Mouse (Mus musculus) hindbrain, embryonic 10.5 days (tissue): ENCODE results near the gene Olfr521. TPM values are rescaled to one million over a fixed set of nuclear protein-coding genes. Genes with fewer than 3 reads are reported as not detected.
"Not testable (repeated sequence)": the region's sequence is repeated elsewhere in the genome, so short reads cannot be mapped to it uniquely, and the experiment has no call there.

ENCODE experiments used
- DNase-seq: peaks from one replicate; pipeline ENCODE4 v3.0.0-alpha.2; 2017; ENCODE audit warnings: low spot score
- H3K27ac ChIP-seq: fragments of 300-500 bp; sonication (generic); 2 replicates; pipeline ENCODE4 v1.5.1; 2016; ENCODE audit warnings: mild to moderate bottlenecking, moderate library complexity
- H3K27me3 ChIP-seq: fragments of 300-500 bp; sonication (generic); 2 replicates; pipeline ENCODE4 v1.6.1; 2016; ENCODE audit warnings: mild to moderate bottlenecking; ENCODE audit not compliant: poor library complexity, insufficient read depth, severe bottlenecking
- H3K36me3 ChIP-seq: fragments of 300-500 bp; sonication (generic); 2 replicates; pipeline ENCODE4 v1.6.1; 2016; ENCODE audit warnings: mild to moderate bottlenecking, moderate library complexity
- H3K4me1 ChIP-seq: fragments of 300-500 bp; sonication (generic); replicated peaks from 2 replicates; pipeline ENCODE4 v1.6.1; 2016; ENCODE audit warnings: mild to moderate bottlenecking
- H3K4me3 ChIP-seq: fragments of 300-500 bp; sonication (generic); 2 replicates; pipeline ENCODE4 v1.5.1; 2016; ENCODE audit warnings: mild to moderate bottlenecking, moderate library complexity
- H3K9me3 ChIP-seq: fragments of 300-500 bp; sonication (generic); 2 replicates; pipeline ENCODE4 v1.6.1; 2016; ENCODE audit warnings: mild to moderate bottlenecking, moderate library complexity
- WGBS: fragments of 180-500 bp; shearing (Covaris S2); methylation state at CpG from one replicate; pipeline ENCODE4 v1.1.7; 2016; 5-methylcytosine and 5-hydroxymethylcytosine counted together
- polyA plus RNA-seq: library from polyadenylated mRNA; unstranded; fragments of >200 nt; fragmentation: Nextera tagmentation; extraction: Ambion mirVana; gene quantifications from 2 replicates; pipeline ENCODE4 v1.2.1, GENCODE M21; 2016

Gene Olfr521
- polyA plus RNA-seq: not detected in 2 replicates

DNA sequence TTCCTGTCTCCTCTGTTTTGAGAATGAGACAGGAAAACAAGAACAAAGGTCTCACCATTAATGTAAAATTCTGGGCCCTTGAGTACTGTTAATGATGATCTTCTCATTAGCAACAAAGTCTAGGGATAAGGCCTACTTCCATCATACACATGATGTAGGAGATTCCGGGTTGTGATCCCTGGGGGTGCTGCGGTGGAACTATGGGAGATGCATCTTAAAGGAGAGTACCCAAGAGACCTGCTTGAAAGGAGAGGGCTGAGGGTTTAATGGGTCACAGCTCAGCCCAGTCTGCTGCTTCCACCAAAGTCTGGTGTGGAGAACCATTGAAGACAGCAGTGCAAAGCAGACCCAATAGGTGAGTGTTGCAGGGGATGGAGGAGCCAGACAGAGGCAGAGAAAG is at the start of gene Olfr521:
TSS of gene Olfr521 (plus strand) at position 301 of the 400 bp plus-strand sequence.
- no peaks in the 10 kb centered on the region for H3K27me3 ChIP-seq
- H3K27ac ChIP-seq: no peak within 1 kb of the TSS
- DNase-seq: no peak
- WGBS: 93% methylated on average over 2 of the region's 2 CpGs
- H3K4me3 ChIP-seq: no peak within 1 kb of the TSS
- H3K9me3 ChIP-seq: peaks cover 23% of the 10 kb centered on the region
- H3K4me1 ChIP-seq: no peaks in the 10 kb centered on the region
- no peaks in the 10 kb centered on the region for H3K36me3 ChIP-seq

DNA sequence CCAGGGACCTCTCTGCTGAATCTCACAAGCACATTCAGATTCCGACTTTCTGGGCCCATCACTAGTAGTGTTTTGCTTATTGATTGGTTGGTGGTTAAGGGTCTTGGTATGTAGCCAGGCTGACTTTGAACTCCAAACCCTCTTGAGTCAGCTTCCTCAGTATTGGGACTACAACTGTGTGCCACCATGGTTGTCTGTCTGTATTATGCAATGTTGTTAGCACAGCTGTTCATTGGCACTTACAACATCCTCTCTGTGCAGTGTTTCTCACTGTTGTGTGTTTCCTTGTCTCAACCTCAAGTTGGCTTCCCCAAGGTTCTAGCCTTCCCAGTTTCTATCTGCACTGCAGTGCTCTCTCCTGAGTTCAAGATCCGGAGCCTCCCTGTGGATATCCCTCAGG is 46.8 kb upstream of the Olfr521 start:
- no peaks in the 10 kb centered on the region for H3K9me3 ChIP-seq
- H3K36me3 ChIP-seq: no peaks in the 10 kb centered on the region
- H3K4me3 ChIP-seq: no peak overlapping the region
- H3K27me3 ChIP-seq: no peaks in the 10 kb centered on the region; the same call in 1 of the 2 replicates
- no peak overlapping the region for H3K27ac ChIP-seq
- 90% methylated on average over 2 of the region's 2 CpGs for WGBS
- no peak for DNase-seq
- H3K4me1 ChIP-seq: no peaks in the 10 kb centered on the region

DNA sequence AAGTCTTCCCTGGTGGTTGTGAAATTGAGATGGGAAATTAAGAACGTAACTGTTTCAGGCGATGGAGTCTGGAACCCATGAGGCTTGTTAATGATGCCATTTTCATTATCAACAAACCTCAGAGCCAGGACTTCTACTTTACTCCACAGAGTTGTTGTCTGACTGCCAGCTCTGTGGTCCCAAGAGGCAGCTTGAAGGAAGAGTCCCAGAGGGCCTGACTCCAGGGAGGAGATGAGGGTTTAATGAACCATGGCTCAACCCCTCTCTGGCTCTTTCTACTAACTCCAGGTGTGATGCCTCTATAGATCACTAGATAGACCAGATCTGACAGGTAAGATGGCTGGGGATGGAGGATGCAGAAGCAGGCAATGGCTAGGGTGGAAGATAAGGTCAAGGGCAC is 33.3 kb upstream of the Olfr521 start, which contains the start of gene Olfr520:
TSS of gene Olfr520 (plus strand) at position 301 of the 400 bp plus-strand sequence.
- DNase-seq: no peak
- Histone ChIP-seq H3K4me3 (no peak within 1 kb of the TSS), H3K27ac (no peak within 1 kb of the TSS), H3K9me3 (peaks cover 14% of the 10 kb centered on the region; the same call in 1 of the 2 replicates), H3K27me3 (no peaks in the 10 kb centered on the region), H3K4me1 (no peaks in the 10 kb centered on the region), H3K36me3 (no peaks in the 10 kb centered on the region)
- WGBS: 93% methylated on average over 2 of the region's 2 CpGs

DNA sequence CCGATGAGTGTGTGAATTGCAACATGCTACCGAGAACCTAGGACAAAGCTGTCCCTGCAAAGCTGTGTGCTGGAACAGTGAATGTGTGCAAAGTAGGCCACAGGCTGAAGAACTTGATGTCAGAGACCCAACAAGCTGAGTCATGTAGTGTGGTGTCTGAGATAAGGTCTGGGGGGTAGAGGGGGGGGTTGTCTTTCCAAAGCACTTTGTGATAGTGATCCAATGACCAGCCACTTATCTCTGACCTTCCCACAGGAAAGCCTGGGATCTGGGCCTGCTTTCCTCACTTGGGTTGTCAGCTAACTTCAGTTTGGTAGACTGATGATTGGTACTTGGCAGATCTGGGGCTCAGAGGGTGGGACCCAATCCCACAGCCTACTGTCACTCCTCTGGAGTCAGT is 28.7 kb upstream of the Olfr521 start:
- no peak overlapping the region for H3K4me3 ChIP-seq
- WGBS: 87% methylated on average over 2 of the region's 2 CpGs
- H3K9me3 ChIP-seq: no peaks in the 10 kb centered on the region
- peaks cover 8% of the 10 kb centered on the region for H3K4me1 ChIP-seq
- no peaks in the 10 kb centered on the region for H3K36me3 ChIP-seq
- DNase-seq: no peak
- H3K27ac ChIP-seq: no peak overlapping the region
- no peaks in the 10 kb centered on the region for H3K27me3 ChIP-seq

DNA sequence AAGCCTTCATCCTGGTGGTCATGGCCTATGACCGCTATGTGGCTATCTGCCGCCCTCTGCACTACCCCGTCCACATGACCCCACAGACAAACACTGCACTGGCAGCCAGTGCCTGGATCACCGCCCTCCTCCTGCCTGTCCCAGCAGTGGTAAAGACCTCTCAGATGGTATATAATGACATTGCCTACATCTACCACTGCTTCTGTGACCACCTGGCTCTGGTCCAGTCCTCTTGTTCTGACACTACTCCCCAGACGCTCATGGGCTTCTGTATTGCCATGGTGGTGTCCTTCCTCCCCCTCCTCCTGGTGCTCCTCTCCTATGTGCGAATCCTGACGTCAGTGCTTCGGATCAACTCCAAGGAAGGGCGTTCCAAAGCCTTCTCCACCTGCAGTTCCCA is 27.8 kb upstream of the Olfr521 start:
- H3K36me3 ChIP-seq, H3K9me3 ChIP-seq, H3K4me3 ChIP-seq, H3K27me3 ChIP-seq, DNase-seq, H3K27ac ChIP-seq, H3K4me1 ChIP-seq: not testable (repeated sequence)
- 92% methylated on average over 9 of the region's 9 CpGs for WGBS

DNA sequence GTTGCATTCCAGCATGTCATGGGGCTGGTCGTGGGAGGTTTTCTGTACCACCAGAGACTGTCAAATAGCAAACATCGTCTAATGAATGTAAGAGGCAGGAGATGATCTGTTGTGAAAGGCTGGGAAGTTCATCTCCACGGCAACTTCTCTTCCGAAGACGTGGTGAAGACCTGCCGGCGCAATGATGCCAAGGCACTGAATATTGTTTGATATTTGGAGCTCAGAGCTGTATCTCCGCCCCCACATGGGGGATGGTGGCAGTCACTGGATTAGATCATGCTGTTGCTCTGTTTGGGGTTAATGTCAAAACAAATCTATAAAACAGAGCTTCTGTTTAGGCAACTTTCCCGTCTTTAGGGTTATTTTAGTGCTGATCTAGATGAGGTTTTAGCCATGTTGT is 24.0 kb upstream of the Olfr521 start:
- Histone ChIP-seq H3K27me3 (no peaks in the 10 kb centered on the region), H3K4me3 (no peak overlapping the region), H3K36me3 (no peaks in the 10 kb centered on the region), H3K9me3 (no peaks in the 10 kb centered on the region), H3K4me1 (peaks cover 8% of the 10 kb centered on the region), H3K27ac (no peak overlapping the region)
- WGBS: 62% methylated on average over 9 of the region's 9 CpGs
- DNase-seq: no peak

DNA sequence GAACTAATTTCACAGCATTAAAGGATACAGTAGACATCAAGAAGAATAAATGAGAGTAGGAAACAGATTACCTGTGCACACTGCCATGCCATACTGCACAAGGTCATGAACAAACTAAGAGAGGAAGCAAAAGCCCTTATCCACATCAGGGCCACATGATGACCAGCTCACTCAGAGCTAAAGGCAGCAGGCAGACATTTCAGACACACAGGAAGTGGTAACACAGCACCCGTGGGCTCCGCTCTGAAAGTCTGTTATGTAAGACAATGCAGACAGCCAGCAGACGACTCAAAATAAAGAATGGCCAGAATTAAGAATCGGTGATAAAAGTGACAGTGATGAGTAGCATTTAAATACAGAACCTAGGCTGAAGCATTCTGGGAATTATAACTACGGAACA is 18.1 kb downstream of the Olfr521 start:
- Histone ChIP-seq H3K27me3 (no peaks in the 10 kb centered on the region), H3K27ac (no peak overlapping the region), H3K9me3 (no peaks in the 10 kb centered on the region), H3K4me1 (no peaks in the 10 kb centered on the region), H3K36me3 (no peaks in the 10 kb centered on the region), H3K4me3 (no peak overlapping the region)
- no peak for DNase-seq
- 86% methylated on average over 5 of the region's 5 CpGs for WGBS

DNA sequence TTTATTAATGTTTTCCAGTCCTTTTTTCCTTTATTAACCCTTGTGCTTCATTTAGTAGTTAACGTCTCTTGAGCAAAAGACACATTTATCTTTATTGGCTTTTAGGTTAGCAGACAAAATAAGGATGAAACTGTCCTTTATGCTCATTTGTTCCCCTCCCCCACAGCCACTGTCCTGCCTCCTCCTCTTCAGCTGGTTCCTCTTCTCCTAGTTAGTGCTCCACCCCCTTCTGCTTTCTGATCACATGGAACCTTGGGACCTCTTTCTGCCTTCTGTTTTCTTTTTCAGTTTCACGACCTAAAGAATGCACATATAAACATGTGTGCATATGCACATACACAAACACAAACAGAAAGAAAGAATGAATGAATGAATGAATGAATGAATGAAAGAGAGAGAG is 18.6 kb downstream of the Olfr521 start:
- 80% methylated on average over 2 of the region's 2 CpGs for WGBS

GRCm38 (mm10) chr7:99783421-99783820 is 20.1 kb downstream of the Olfr521 start:
- WGBS: 85% methylated on average over 7 of the region's 7 CpGs
- Histone ChIP-seq H3K27me3 (no peaks in the 10 kb centered on the region), H3K4me3 (no peak overlapping the region)

More for the DNA sequence above, 18.6 kb downstream of the Olfr521 start:
- Histone ChIP-seq H3K4me1 (0 out of 2 replicates have a peak, but pooled peaks cover 4% of the 10 kb centered on the region), H3K27ac (no peak overlapping the region), H3K4me3 (no peak overlapping the region), H3K36me3 (no peaks in the 10 kb centered on the region), H3K27me3 (no peaks in the 10 kb centered on the region), H3K9me3 (no peaks in the 10 kb centered on the region)
- DNase-seq: no peak

DNA sequence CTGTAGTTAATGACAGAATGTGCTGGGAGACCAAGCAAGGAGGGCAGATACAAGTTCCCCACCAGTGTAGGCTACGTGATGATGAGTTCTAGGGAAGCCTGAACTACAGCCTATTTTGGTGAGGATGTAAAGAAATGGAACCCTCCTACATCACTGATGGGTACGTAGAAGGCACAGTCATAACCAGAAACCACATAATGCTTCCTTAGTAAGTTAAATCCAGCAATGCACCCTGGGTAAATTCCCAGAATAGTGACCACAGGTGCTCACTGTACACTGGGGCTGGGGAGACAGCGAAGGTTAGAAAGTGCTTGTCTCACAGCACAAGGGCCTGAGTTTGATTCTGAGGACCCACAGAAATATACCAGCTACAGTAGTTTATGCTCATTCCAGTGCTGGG is 22.2 kb downstream of the Olfr521 start:
- no peak overlapping the region for H3K27ac ChIP-seq
- no peak overlapping the region for H3K4me3 ChIP-seq
- H3K36me3 ChIP-seq: no peaks in the 10 kb centered on the region
- H3K9me3 ChIP-seq: no peaks in the 10 kb centered on the region
- WGBS: 84% methylated on average over 3 of the region's 3 CpGs
- H3K27me3 ChIP-seq: no peaks in the 10 kb centered on the region
- H3K4me1 ChIP-seq: peaks cover 20% of the 10 kb centered on the region
- DNase-seq: no peak

More at GRCm38 (mm10) chr7:99783421-99783820, 20.1 kb downstream of the Olfr521 start:
- Histone ChIP-seq H3K4me1 (peaks cover 19% of the 10 kb centered on the region), H3K27ac (no peak overlapping the region), H3K9me3 (no peaks in the 10 kb centered on the region), H3K36me3 (no peaks in the 10 kb centered on the region)
- DNase-seq: no peak

GRCm38 (mm10) chr7:99786774-99787173 is 23.5 kb downstream of the Olfr521 start:
- Histone ChIP-seq H3K27me3 (no peaks in the 10 kb centered on the region), H3K4me1 (peaks cover 20% of the 10 kb centered on the region), H3K36me3 (no peaks in the 10 kb centered on the region), H3K9me3 (no peaks in the 10 kb centered on the region), H3K27ac (no peak overlapping the region), H3K4me3 (no peak overlapping the region)
- whole genome bisulfite sequencing: 80% methylated on average over 3 of the region's 3 CpGs
- DNase-seq: no peak

DNA sequence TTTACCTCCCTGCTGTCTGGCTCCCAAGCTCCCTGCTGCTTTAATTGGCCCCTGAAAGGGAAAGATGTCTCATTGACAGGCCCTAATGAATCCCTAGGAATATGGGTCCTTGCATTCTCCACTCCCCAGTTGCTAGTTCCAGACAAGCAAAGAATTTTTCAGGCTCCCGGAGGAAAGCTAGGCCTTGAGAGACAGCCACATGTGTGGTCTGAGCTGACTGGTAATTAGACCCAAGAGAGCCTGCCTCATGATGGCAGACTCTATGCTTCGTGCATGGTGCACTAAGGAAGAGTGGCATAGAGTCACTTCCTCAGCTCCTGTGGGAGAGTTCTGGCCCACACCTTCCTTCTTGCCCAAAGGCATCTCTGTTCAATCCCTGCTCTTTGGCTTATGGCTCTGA is 24.6 kb downstream of the Olfr521 start:
- Histone ChIP-seq H3K4me1 (peaks cover 20% of the 10 kb centered on the region), H3K36me3 (no peaks in the 10 kb centered on the region), H3K9me3 (no peaks in the 10 kb centered on the region), H3K27me3 (no peaks in the 10 kb centered on the region), H3K4me3 (no peak overlapping the region), H3K27ac (peak overlapping the region; percentile 64)
- 49% methylated on average over 2 of the region's 2 CpGs for WGBS
- no peak for DNase-seq

GRCm38 (mm10) chr7:99788563-99788962 is 25.3 kb downstream of the Olfr521 start:
- Histone ChIP-seq H3K36me3 (no peaks in the 10 kb centered on the region), H3K9me3 (no peaks in the 10 kb centered on the region), H3K4me1 (peaks cover 20% of the 10 kb centered on the region), H3K27ac (peak overlapping the region; percentile 64; the same call in 1 of the 2 replicates), H3K4me3 (no peak overlapping the region), H3K27me3 (no peaks in the 10 kb centered on the region)
- 55% methylated on average over 5 of the region's 5 CpGs for WGBS
- no peak for DNase-seq

GRCm38 (mm10) chr7:99790816-99791215 is 27.5 kb downstream of the Olfr521 start:
- Histone ChIP-seq H3K9me3 (no peaks in the 10 kb centered on the region), H3K27me3 (peaks cover 15% of the 10 kb centered on the region; the same call in 1 of the 2 replicates), H3K36me3 (no peaks in the 10 kb centered on the region), H3K4me3 (no peak overlapping the region), H3K27ac (0 out of 2 replicates have a peak overlapping the region, but pooled peaks have one; percentile 29), H3K4me1 (peaks cover 34% of the 10 kb centered on the region)
- 81% methylated on average over 10 of the region's 10 CpGs for WGBS
- DNase-seq: no peak
